Mouse (Mus musculus): ENCODE data around the gene Pced1b.
"Not testable (repeated sequence)": the region's sequence is repeated elsewhere in the genome, so short reads cannot be mapped to it uniquely, and the experiment has no call there.

Gene Pced1b

GRCm38 (mm10) chr15:97370880-97371279, 124.0 kb downstream of the Pced1b start:
- no peak for DNase-seq (ENCODE audit: low read depth in 2 of 2, low spot score in 2 of 2)

- not testable (repeated sequence) for DNase-seq (ENCODE audit: low read depth in 2 of 2, low spot score in 2 of 2)
These were observed 125.1 kb downstream of the Pced1b start for GRCm38 (mm10) chr15:97372043-97372442.

GRCm38 (mm10) chr15:97372611-97373131, 125.8 kb downstream of the Pced1b start:
- no peak for DNase-seq (ENCODE audit: low read depth in 2 of 2, low spot score in 2 of 2)

- peak; percentile 76 to 84 for DNase-seq (ENCODE audit: low read depth in 2 of 2, low spot score in 2 of 2)
These were observed 126.5 kb downstream of the Pced1b start for GRCm38 (mm10) chr15:97373203-97374084.

GRCm38 (mm10) chr15:97374085-97374844, 127.4 kb downstream of the Pced1b start:
- no peak for DNase-seq (ENCODE audit: low read depth in 2 of 2, low spot score in 2 of 2)

- DNase-seq (ENCODE audit: low read depth in 2 of 2, low spot score in 2 of 2): no peak
These were observed 128.2 kb downstream of the Pced1b start for GRCm38 (mm10) chr15:97374845-97375720.

- no peak for DNase-seq (ENCODE audit: low read depth in 2 of 2, low spot score in 2 of 2)
These were observed 129.3 kb downstream of the Pced1b start for GRCm38 (mm10) chr15:97376081-97376742.

- no peak for DNase-seq (ENCODE audit: low read depth in 2 of 2, low spot score in 2 of 2)
These were observed 129.9 kb downstream of the Pced1b start for GRCm38 (mm10) chr15:97376792-97377222.

GRCm38 (mm10) chr15:97378061-97378460, 131.2 kb downstream of the Pced1b start:
- DNase-seq (ENCODE audit: low read depth in 2 of 2, low spot score in 2 of 2): no peak

GRCm38 (mm10) chr15:97379489-97380304, 132.8 kb downstream of the Pced1b start:
- no peak for DNase-seq (ENCODE audit: low read depth in 2 of 2, low spot score in 2 of 2)

GRCm38 (mm10) chr15:97382567-97382966, 135.7 kb downstream of the Pced1b start:
- no peak for DNase-seq (ENCODE audit: low read depth in 2 of 2, low spot score in 2 of 2)

- DNase-seq (ENCODE audit: low read depth in 2 of 2, low spot score in 2 of 2): no peak
These were observed 136.7 kb downstream of the Pced1b start for GRCm38 (mm10) chr15:97383523-97384141.

GRCm38 (mm10) chr15:97384170-97385018, 137.5 kb downstream of the Pced1b start:
- no peak for DNase-seq (ENCODE audit: low read depth in 2 of 2, low spot score in 2 of 2)

GRCm38 (mm10) chr15:97385174-97385573, 138.3 kb downstream of the Pced1b start:
- DNase-seq (ENCODE audit: low read depth in 2 of 2, low spot score in 2 of 2): not testable (repeated sequence)

- DNase-seq (ENCODE audit: low read depth in 2 of 2, low spot score in 2 of 2): no peak
These were observed 140.9 kb downstream of the Pced1b start for GRCm38 (mm10) chr15:97387793-97388192.

- DNase-seq (ENCODE audit: low read depth in 2 of 2, low spot score in 2 of 2): peak; percentile 42 to 53
These were observed 142.7 kb downstream of the Pced1b start for GRCm38 (mm10) chr15:97389577-97389976.

- DNase-seq (ENCODE audit: low read depth in 2 of 2, low spot score in 2 of 2): peak in 1 of 2 experiments; percentile 40
These were observed 143.9 kb downstream of the Pced1b start for GRCm38 (mm10) chr15:97390778-97391177.

GRCm38 (mm10) chr15:97391436-97391835, 144.5 kb downstream of the Pced1b start:
- DNase-seq (ENCODE audit: low read depth in 2 of 2, low spot score in 2 of 2): peak in 1 of 2 experiments; percentile 56

All from CD8-positive naive resting alpha-beta T cell, adult 2 months (primary cell).